Mouse (Mus musculus): ENCODE measurements at regions not wholly inside any gene's neighbourhood (a gene's known extent, or its start where the extent isn't known, plus 50 kb on each side); places are given as distances from the start of the nearest gene placed in this dataset.
A peak's percentile ranks its signal among the peaks of the same experiment; 100 is the strongest.

- intact Hi-C loops (cut with DNase I), result loop anchor here (2.0 to 5.0 kb wide), 2 partner anchors 163 to 247 kb away; no protein-coding TSS in a partner anchor
- DNase-seq, result peak in 1 of 2 experiments; percentile 30
These were observed 108.4 kb upstream of the Spata13 start for GRCm38 (mm10) chr14:60525284-60525962.

- DNase-seq, result no peak
- intact Hi-C loops (cut with DNase I), result loop anchor here (2.0 to 5.0 kb wide), 2 partner anchors 163 to 246 kb away; no protein-coding TSS in a partner anchor
These were observed 107.8 kb upstream of the Spata13 start for GRCm38 (mm10) chr14:60525979-60526378.

GRCm38 (mm10) chr14:60526832-60527231 lies 107.0 kb upstream of the Spata13 start:
- no peak for DNase-seq
- intact Hi-C loops (cut with DNase I), result loop anchor here (5.0 kb wide), 1 partner anchor 245 kb away; no protein-coding TSS in a partner anchor

- no peak for DNase-seq
- intact Hi-C loops (cut with DNase I), result loop anchor here (5.0 kb wide), 1 partner anchor 244 kb away; no protein-coding TSS in a partner anchor
These were observed 105.8 kb upstream of the Spata13 start for GRCm38 (mm10) chr14:60527951-60528350.

GRCm38 (mm10) chr14:60528520-60528919 lies 105.3 kb upstream of the Spata13 start:
- no peak for DNase-seq
- intact Hi-C loops (cut with DNase I), result loop anchor here (5.0 kb wide), 1 partner anchor 244 kb away; no protein-coding TSS in a partner anchor

- intact Hi-C loops (cut with DNase I), result loop anchor here (5.0 kb wide), 1 partner anchor 243 kb away; no protein-coding TSS in a partner anchor
- peak in 1 of 2 experiments; percentile 28 for DNase-seq
These were observed 104.8 kb upstream of the Spata13 start for GRCm38 (mm10) chr14:60529022-60529421.

GRCm38 (mm10) chr14:60529646-60530347 lies 104.0 kb upstream of the Spata13 start:
- no peak for DNase-seq
- intact Hi-C loops (cut with DNase I), result loop anchor here (5.0 kb wide), 1 partner anchor 243 kb away; no protein-coding TSS in a partner anchor

- intact Hi-C loops (cut with DNase I), result no loop called here
- no peak for DNase-seq
These were observed 103.5 kb upstream of the Spata13 start for GRCm38 (mm10) chr14:60530348-60530711.

- intact Hi-C loops (cut with DNase I), result no loop called here
These were observed 102.8 kb upstream of the Spata13 start for GRCm38 (mm10) chr14:60530973-60531372.

GRCm38 (mm10) chr14:60531766-60532165 lies 102.0 kb upstream of the Spata13 start:
- intact Hi-C loops (cut with DNase I), result loop anchor here (2.0 kb wide), 1 partner anchor 103 kb away; the partner anchor contains the start of gene Spata13
- no peak for DNase-seq

More at GRCm38 (mm10) chr14:60530973-60531372, 102.8 kb upstream of the Spata13 start:
- no peak for DNase-seq

GRCm38 (mm10) chr14:60533452-60534224 lies 100.2 kb upstream of the Spata13 start:
- peak in 1 of 2 experiments; percentile 16 for DNase-seq
- intact Hi-C loops (cut with DNase I), result loop anchor here (2.0 kb wide), 1 partner anchor 101 kb away; the partner anchor contains the start of gene Spata13

GRCm38 (mm10) chr14:60539040-60539439 lies 94.8 kb upstream of the Spata13 start:
- no peak for DNase-seq
- intact Hi-C loops (cut with DNase I), result no loop called here

GRCm38 (mm10) chr14:60540111-60540510 lies 93.7 kb upstream of the Spata13 start:
- DNase-seq, result no peak
- intact Hi-C loops (cut with DNase I), result no loop called here

- DNase-seq, result no peak
These were observed 92.2 kb upstream of the Spata13 start for GRCm38 (mm10) chr14:60541596-60541995.

GRCm38 (mm10) chr14:60544767-60545166 lies 89.0 kb upstream of the Spata13 start:
- no peak for DNase-seq
- intact Hi-C loops (cut with DNase I), result no loop called here

More at GRCm38 (mm10) chr14:60541596-60541995, 92.2 kb upstream of the Spata13 start:
- intact Hi-C loops (cut with DNase I), result no loop called here

- DNase-seq, result no peak
These were observed 79.5 kb upstream of the Spata13 start for GRCm38 (mm10) chr14:60554222-60554740.

GRCm38 (mm10) chr14:60556541-60556940 lies 77.3 kb upstream of the Spata13 start:
- intact Hi-C loops (cut with DNase I), result no loop called here
- DNase-seq, result peak in 1 of 2 experiments; percentile 21

More at GRCm38 (mm10) chr14:60554222-60554740, 79.5 kb upstream of the Spata13 start:
- intact Hi-C loops (cut with DNase I), result no loop called here

GRCm38 (mm10) chr14:60557020-60557419 lies 76.8 kb upstream of the Spata13 start:
- intact Hi-C loops (cut with DNase I), result no loop called here
- no peak for DNase-seq

- intact Hi-C loops (cut with DNase I), result no loop called here
- DNase-seq, result no peak
These were observed 74.4 kb upstream of the Spata13 start for GRCm38 (mm10) chr14:60559376-60559775.

All from gastrocnemius, postnatal 36 days (tissue).